Mouse (Mus musculus) heart, postnatal 0 days (tissue): ENCODE results near the gene Abcb11.

Source experiments
- CTCF ChIP-seq: IDR thresholded peaks from 2 replicates; pipeline ENCODE4 v1.5.1; 2016; ENCODE audit warnings: antibody characterized with exemption, control low read depth, low read depth
- EP300 ChIP-seq: IDR thresholded peaks from 2 replicates; pipeline ENCODE4 v1.6.1; 2016; ENCODE audit warnings: antibody characterized with exemption, low read depth

DNA sequence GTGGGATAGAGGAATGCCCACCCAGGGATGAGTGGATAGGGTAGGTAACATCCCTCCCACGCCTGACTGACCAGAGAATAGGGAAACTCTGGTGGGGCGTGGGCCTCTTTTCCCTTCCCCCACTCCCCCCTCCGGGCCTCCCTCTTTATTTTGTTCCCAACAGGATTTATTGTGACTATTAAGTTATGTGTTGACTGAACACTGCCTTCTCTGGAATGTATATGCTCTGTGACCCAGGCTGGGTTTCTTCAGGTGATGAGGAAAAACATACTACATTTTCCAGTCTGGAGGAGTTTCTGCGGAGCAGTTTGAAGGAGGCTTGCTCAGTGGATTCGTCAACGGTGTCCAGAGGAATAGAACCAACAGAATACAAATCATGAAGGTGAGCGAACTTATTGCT is 131.6 kb downstream of the Abcb11 start, which contains the start of gene G6pc2:
- TF ChIP-seq CTCF (no peak), EP300 (no peak)
